Mouse (Mus musculus) limb, embryonic 15.5 days (tissue): Measurements from ENCODE around the gene Fgfr2. TPM values are rescaled to one million over a fixed set of nuclear protein-coding genes. Genes with fewer than 3 reads are reported as not detected.

Experiments used
- ATAC-seq: fragments of 200-750 bp; cut with Nextera tagmentation; 2 replicates; pipeline ENCODE4 v1.8.0; 2017; ENCODE audit warnings: low read depth, moderate TSS enrichment; ENCODE audit not compliant: insufficient number of reproducible peaks, low FRiP score, low TSS enrichment
- H3K27ac ChIP-seq: fragments of 300-500 bp; sonication (generic); 2 replicates; pipeline ENCODE4 v1.5.1; 2015; ENCODE audit warnings: moderate library complexity, mild to moderate bottlenecking, inconsistent platforms
- H3K27me3 ChIP-seq: fragments of 300-500 bp; sonication (generic); 2 replicates; pipeline ENCODE4 v1.6.1; 2015; ENCODE audit warnings: inconsistent platforms
- H3K36me3 ChIP-seq: fragments of 300-500 bp; sonication (generic); 2 replicates; pipeline ENCODE4 v1.6.1; 2015; ENCODE audit warnings: inconsistent platforms
- H3K4me1 ChIP-seq: fragments of 300-500 bp; sonication (generic); 2 replicates; pipeline ENCODE4 v1.6.1; 2015; ENCODE audit warnings: inconsistent platforms
- H3K4me2 ChIP-seq: fragments of 300-500 bp; sonication (generic); 2 replicates; pipeline ENCODE4 v1.6.1; 2015; ENCODE audit warnings: mild to moderate bottlenecking, inconsistent platforms
- H3K4me3 ChIP-seq: fragments of 300-500 bp; sonication (generic); 2 replicates; pipeline ENCODE4 v1.5.1; 2015; ENCODE audit warnings: mild to moderate bottlenecking, inconsistent platforms
- H3K9ac ChIP-seq: fragments of 300-500 bp; sonication (generic); 2 replicates; pipeline ENCODE4 v1.6.1; 2015; ENCODE audit warnings: inconsistent platforms
- H3K9me3 ChIP-seq: fragments of 300-500 bp; sonication (generic); 2 replicates; pipeline ENCODE4 v1.6.1; 2016; ENCODE audit warnings: inconsistent platforms
- WGBS: fragments of 180-500 bp; shearing (Covaris S2); methylation state at CpG from one replicate; pipeline ENCODE4 v1.1.7; 2015; 5-methylcytosine and 5-hydroxymethylcytosine counted together
- polyA plus RNA-seq: library from polyadenylated mRNA; unstranded; fragments of >200 nt; fragmentation: Nextera tagmentation; extraction: Ambion mirVana; gene quantifications from 2 replicates; pipeline ENCODE4 v1.2.1, GENCODE M21; 2015

Fgfr2 gene
- polyA plus RNA-seq, 1 experiment from 2014 or later: 101 TPM

GRCm38 (mm10) chr7:131880150-131880549 lies 1243.0 kb downstream of the Fgfr2 start:
- Histone ChIP-seq H3K4me3 (no peak overlapping the region), H3K9me3 (no peaks in the 10 kb centered on the region), H3K4me1 (no peaks in the 10 kb centered on the region), H3K9ac (no peak overlapping the region), H3K27me3 (peaks cover 13% of the 10 kb centered on the region), H3K4me2 (no peak overlapping the region), H3K36me3 (no peaks in the 10 kb centered on the region), H3K27ac (no peak overlapping the region)
- WGBS: 77% methylated on average over 5 of the region's 5 CpGs
- ATAC-seq: no peak

GRCm38 (mm10) chr7:131878846-131879245 lies 1244.3 kb downstream of the Fgfr2 start:
- 69% methylated on average over 8 of the region's 8 CpGs for WGBS
- H3K4me2 ChIP-seq: no peak overlapping the region
- ATAC-seq: no peak
- H3K9ac ChIP-seq: no peak overlapping the region
- no peaks in the 10 kb centered on the region for H3K9me3 ChIP-seq
- no peak overlapping the region for H3K4me3 ChIP-seq
- no peak overlapping the region for H3K27ac ChIP-seq
- H3K4me1 ChIP-seq: no peaks in the 10 kb centered on the region
- H3K36me3 ChIP-seq: no peaks in the 10 kb centered on the region
- peaks cover 13% of the 10 kb centered on the region for H3K27me3 ChIP-seq

GRCm38 (mm10) chr7:131861157-131861556 lies 1262.0 kb downstream of the Fgfr2 start:
- no peak overlapping the region for H3K4me2 ChIP-seq
- ATAC-seq: no peak
- H3K27me3 ChIP-seq: no peaks in the 10 kb centered on the region
- no peak overlapping the region for H3K9ac ChIP-seq
- H3K4me3 ChIP-seq: no peak overlapping the region
- H3K4me1 ChIP-seq: no peaks in the 10 kb centered on the region
- no peaks in the 10 kb centered on the region for H3K9me3 ChIP-seq
- no peak overlapping the region for H3K27ac ChIP-seq
- H3K36me3 ChIP-seq: no peaks in the 10 kb centered on the region

- H3K9ac ChIP-seq: no peak overlapping the region
- no peaks in the 10 kb centered on the region for H3K27me3 ChIP-seq
- H3K4me1 ChIP-seq: no peaks in the 10 kb centered on the region
- H3K36me3 ChIP-seq: no peaks in the 10 kb centered on the region
- no peak overlapping the region for H3K27ac ChIP-seq
- no peaks in the 10 kb centered on the region for H3K9me3 ChIP-seq
- no peak overlapping the region for H3K4me3 ChIP-seq
- 84% methylated on average over 2 of the region's 2 CpGs for WGBS
- ATAC-seq: no peak
- H3K4me2 ChIP-seq: no peak overlapping the region
Observed at GRCm38 (mm10) chr7:131855641-131856040, 1267.5 kb downstream of the Fgfr2 start.

- WGBS: 18% methylated on average over 4 of the region's 4 CpGs
- ATAC-seq: no peak
- Histone ChIP-seq H3K4me2 (no peak overlapping the region), H3K9me3 (no peaks in the 10 kb centered on the region), H3K27ac (no peak overlapping the region), H3K4me1 (0 out of 2 replicates have a peak, but pooled peaks cover 5% of the 10 kb centered on the region), H3K4me3 (no peak overlapping the region), H3K27me3 (no peaks in the 10 kb centered on the region), H3K9ac (no peak overlapping the region), H3K36me3 (no peaks in the 10 kb centered on the region)
Observed at GRCm38 (mm10) chr7:131850579-131850978, 1272.6 kb downstream of the Fgfr2 start.

GRCm38 (mm10) chr7:131846066-131846905 lies 1276.9 kb downstream of the Fgfr2 start:
- no peak overlapping the region for H3K4me2 ChIP-seq
- H3K27me3 ChIP-seq: 0 out of 2 replicates have a peak, but pooled peaks cover 4% of the 10 kb centered on the region
- H3K9ac ChIP-seq: no peak overlapping the region
- no peak overlapping the region for H3K4me3 ChIP-seq
- no peaks in the 10 kb centered on the region for H3K9me3 ChIP-seq
- H3K36me3 ChIP-seq: no peaks in the 10 kb centered on the region
- no peak overlapping the region for H3K27ac ChIP-seq
- H3K4me1 ChIP-seq: 0 out of 2 replicates have a peak, but pooled peaks cover 5% of the 10 kb centered on the region
- 39% methylated on average over 20 of the region's 20 CpGs for WGBS
- ATAC-seq: no peak

- H3K9ac ChIP-seq: no peak overlapping the region
- no peak for ATAC-seq
- no peaks in the 10 kb centered on the region for H3K4me1 ChIP-seq
- WGBS: 78% methylated on average over 1 of the region's 1 CpGs
- no peaks in the 10 kb centered on the region for H3K36me3 ChIP-seq
- no peak overlapping the region for H3K27ac ChIP-seq
- no peaks in the 10 kb centered on the region for H3K9me3 ChIP-seq
- H3K4me3 ChIP-seq: no peak overlapping the region
- no peaks in the 10 kb centered on the region for H3K27me3 ChIP-seq
- no peak overlapping the region for H3K4me2 ChIP-seq
Observed at GRCm38 (mm10) chr7:131830261-131830660, 1292.9 kb downstream of the Fgfr2 start.

- Histone ChIP-seq H3K4me3 (no peak overlapping the region), H3K36me3 (no peaks in the 10 kb centered on the region), H3K4me1 (no peaks in the 10 kb centered on the region), H3K27me3 (no peaks in the 10 kb centered on the region), H3K9ac (no peak overlapping the region), H3K27ac (no peak overlapping the region), H3K4me2 (no peak overlapping the region), H3K9me3 (no peaks in the 10 kb centered on the region)
- 78% methylated on average over 5 of the region's 5 CpGs for WGBS
- ATAC-seq: no peak
Observed at GRCm38 (mm10) chr7:131826811-131827210, 1296.3 kb downstream of the Fgfr2 start.

GRCm38 (mm10) chr7:131817976-131818375 lies 1305.2 kb downstream of the Fgfr2 start:
- H3K4me1 ChIP-seq: no peaks in the 10 kb centered on the region
- H3K9ac ChIP-seq: no peak overlapping the region
- WGBS: 80% methylated on average over 6 of the region's 6 CpGs
- no peak overlapping the region for H3K4me2 ChIP-seq
- no peak overlapping the region for H3K27ac ChIP-seq
- no peaks in the 10 kb centered on the region for H3K27me3 ChIP-seq
- no peak for ATAC-seq
- H3K36me3 ChIP-seq: no peaks in the 10 kb centered on the region
- no peaks in the 10 kb centered on the region for H3K9me3 ChIP-seq
- H3K4me3 ChIP-seq: no peak overlapping the region

GRCm38 (mm10) chr7:131816641-131817040 lies 1306.5 kb downstream of the Fgfr2 start:
- Histone ChIP-seq H3K4me3 (no peak overlapping the region), H3K27ac (no peak overlapping the region), H3K4me2 (no peak overlapping the region), H3K9me3 (no peaks in the 10 kb centered on the region), H3K27me3 (no peaks in the 10 kb centered on the region), H3K9ac (no peak overlapping the region), H3K4me1 (no peaks in the 10 kb centered on the region), H3K36me3 (no peaks in the 10 kb centered on the region)
- WGBS: 62% methylated on average over 2 of the region's 2 CpGs
- no peak for ATAC-seq

- ATAC-seq: no peak
- WGBS: 85% methylated on average over 6 of the region's 6 CpGs
- H3K4me1 ChIP-seq: no peaks in the 10 kb centered on the region
- no peak overlapping the region for H3K27ac ChIP-seq
- no peak overlapping the region for H3K9ac ChIP-seq
- H3K4me2 ChIP-seq: no peak overlapping the region
- H3K36me3 ChIP-seq: no peaks in the 10 kb centered on the region
- H3K9me3 ChIP-seq: no peaks in the 10 kb centered on the region
- H3K27me3 ChIP-seq: no peaks in the 10 kb centered on the region
- H3K4me3 ChIP-seq: no peak overlapping the region
Observed at GRCm38 (mm10) chr7:131812116-131812515, 1311.0 kb downstream of the Fgfr2 start.

GRCm38 (mm10) chr7:131810916-131811315 lies 1312.2 kb downstream of the Fgfr2 start:
- Histone ChIP-seq H3K4me1 (no peaks in the 10 kb centered on the region), H3K27ac (no peak overlapping the region), H3K27me3 (no peaks in the 10 kb centered on the region), H3K4me3 (no peak overlapping the region), H3K36me3 (no peaks in the 10 kb centered on the region), H3K9me3 (no peaks in the 10 kb centered on the region), H3K4me2 (no peak overlapping the region), H3K9ac (no peak overlapping the region)
- WGBS: 58% methylated on average over 4 of the region's 4 CpGs
- no peak for ATAC-seq
